Mouse (Mus musculus): ENCODE results near the gene D630045J12Rik.

The D630045J12Rik gene

DNA sequence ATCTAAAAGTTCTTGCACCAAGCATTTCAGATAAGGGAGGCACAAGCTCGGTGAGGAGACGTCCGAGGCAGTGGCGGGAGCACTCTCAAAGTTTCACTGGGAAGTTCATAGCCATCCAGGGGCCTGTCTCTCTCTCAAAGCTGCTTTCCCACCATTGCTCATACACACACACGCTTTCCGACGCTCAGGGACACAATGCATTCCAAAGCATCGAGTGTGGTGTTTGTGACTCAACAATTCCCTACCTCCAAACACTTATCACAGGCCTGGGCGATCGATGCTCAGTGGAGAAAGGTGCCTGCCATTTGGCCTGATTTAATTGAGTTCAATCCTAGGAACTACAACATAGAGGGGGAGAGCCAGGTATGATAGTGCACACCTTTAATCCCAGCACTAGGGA lies 159.1 kb downstream of the D630045J12Rik start:
- no peak for DNase-seq (ENCODE audit: low spot score in 2 of 2)

DNA sequence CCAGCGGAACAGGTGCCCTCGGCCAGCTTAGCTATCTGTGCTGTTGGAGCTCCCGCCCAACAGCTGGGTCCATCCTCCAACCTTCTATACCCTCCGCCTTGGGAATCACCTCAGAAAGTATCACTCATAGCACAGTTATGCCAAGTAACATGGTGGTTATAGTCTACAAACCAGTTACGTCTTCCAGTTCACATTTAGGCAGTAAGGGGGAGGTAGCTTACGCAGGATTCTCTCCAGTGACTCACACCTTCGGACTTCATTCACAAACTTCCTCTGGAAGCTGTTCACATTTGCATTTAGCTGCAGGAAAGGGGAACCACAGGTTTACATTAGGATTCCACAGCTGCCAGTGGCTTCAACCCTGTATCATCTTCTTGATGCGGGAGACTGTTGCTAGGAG lies 161.3 kb downstream of the D630045J12Rik start:
- no peak for DNase-seq (ENCODE audit: low spot score in 2 of 2)

DNA sequence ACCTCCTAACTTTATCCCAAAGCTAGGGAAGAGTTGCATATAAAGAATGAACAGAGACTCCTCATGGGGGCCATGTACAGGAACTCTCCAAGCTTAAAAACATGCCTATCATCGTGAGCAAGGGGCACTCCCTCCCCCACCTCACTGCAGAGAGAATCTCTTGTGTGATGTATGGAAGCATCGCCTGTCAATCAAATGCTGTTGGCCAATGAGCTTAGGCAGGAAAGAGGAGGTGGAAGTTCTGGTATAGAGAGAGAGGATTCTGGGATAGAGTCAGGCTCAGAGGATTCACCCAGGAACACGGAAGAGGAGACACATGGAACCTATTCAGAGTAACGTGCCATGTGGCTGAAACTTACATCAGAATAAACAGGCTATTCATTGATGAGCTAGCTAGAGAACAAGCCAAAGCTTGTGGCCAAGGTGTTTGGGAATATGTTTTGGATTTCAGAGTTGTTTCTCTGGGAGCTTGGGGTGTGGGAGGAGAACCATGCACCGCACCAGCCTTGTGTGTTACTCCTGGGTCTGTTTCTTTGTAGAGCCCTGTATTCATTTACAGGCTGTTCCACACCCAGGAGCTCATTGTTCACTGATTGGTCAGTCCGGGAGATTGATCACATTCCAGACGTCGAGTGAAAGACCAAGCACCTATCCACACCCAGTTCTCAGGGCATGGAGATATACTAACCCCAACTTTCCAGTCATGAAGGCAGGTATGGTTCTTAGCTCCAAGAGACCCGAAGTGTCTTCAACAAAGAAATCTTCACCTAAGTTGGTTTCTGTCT lies 166.4 kb downstream of the D630045J12Rik start:
- no peak for DNase-seq (ENCODE audit: low spot score in 2 of 2)

GRCm38 (mm10) chr6:38083204-38083603 lies 170.6 kb downstream of the D630045J12Rik start:
- no peak for DNase-seq (ENCODE audit: low spot score in 2 of 2)

DNA sequence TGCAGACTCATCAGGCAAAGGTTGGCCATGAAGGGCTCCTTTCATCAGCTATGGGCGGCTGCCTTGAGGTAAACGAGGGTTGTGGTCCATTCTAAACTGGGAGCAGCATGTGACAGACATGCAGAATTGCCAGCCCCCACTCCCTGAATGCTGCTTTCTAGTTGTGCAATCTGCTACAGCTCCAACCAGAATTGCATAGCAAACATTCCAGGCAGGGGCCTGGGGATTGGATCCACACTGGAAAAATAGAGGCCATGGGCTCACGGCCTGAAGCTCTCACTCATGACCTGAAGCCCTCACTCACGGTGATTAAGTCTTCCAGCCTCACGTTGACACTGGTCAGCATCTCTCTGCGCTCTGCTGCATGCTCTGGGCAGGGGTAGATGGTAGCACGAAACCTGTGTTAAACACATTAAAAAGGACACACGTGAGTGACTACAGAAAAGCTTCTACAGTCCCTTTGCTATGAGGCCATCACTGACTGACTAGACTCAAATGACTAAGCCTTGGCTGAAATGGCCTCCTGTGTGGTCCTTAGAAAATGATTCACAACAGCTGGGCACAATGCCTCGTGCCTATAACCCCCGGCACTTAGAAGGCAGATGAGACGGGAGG lies 172.0 kb downstream of the D630045J12Rik start:
- no peak for DNase-seq (ENCODE audit: low spot score in 2 of 2)

GRCm38 (mm10) chr6:38080364-38080763 lies 173.4 kb downstream of the D630045J12Rik start:
- DNase-seq (ENCODE audit: low spot score in 2 of 2) = no peak

DNA sequence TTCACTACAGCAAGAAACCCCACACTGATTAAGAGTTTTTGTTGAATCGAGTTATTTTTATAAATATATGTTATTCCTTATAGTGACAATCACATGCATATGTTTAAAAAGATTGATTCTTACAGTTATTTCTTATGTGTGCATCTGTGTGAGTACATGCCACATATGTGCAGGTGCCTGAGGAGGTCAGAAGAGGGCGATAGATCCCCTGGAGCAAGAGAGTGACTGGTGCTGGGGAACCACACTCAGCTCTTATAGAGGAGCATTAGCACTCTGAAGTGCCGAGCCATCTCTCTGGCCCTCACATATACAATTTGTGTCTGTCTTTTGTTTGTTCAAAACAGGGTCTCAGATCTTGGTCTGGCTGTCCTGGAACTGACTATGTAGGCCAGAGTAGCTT lies 180.2 kb downstream of the D630045J12Rik start:
- no peak for DNase-seq (ENCODE audit: low spot score in 2 of 2)

Data from spleen, postnatal 14 days (tissue).